Mouse (Mus musculus) cortical plate, adult 2 months (tissue): ENCODE measurements around the gene Pik3c2a.

ENCODE experiments used
- CTCF ChIP-seq: fragments of 200-500 bp; IDR thresholded peaks from 2 replicates; pipeline ENCODE4 v1.5.1; 2011; ENCODE audit warnings: mild to moderate bottlenecking, control low read depth, low read length; ENCODE audit not compliant: insufficient read depth; ENCODE audit errors: extremely low read depth
- POLR2A ChIP-seq: fragments of 200-500 bp; IDR thresholded peaks from 2 replicates; pipeline ENCODE4 v1.6.1; 2011; ENCODE audit warnings: mild to moderate bottlenecking, low read length, control low read depth; ENCODE audit not compliant: insufficient read depth; ENCODE audit errors: extremely low read depth

- TF ChIP-seq POLR2A = no peak
- TF ChIP-seq CTCF = no peak
These were observed 135.2 kb downstream of the Pik3c2a start, which contains the start of gene Plekha7 for GRCm38 (mm10) chr7:116307871-116308631.
